19 mouse cellular contexts compared by ENCODE assay signal in genomic region chr2:79969594-79969993, GRCm38 (mm10).
"Had no signal": no experiment of that assay in that cellular context is flagged by ENCODE, and none has a peak within 500 bp of the region (broad histone marks: within the 10 kb centered on the region; RNA-seq: fewer than 3 reads in every experiment).

No protein-coding gene starts in this region.

- H3K4me1 ChIP-seq: limb, embryonic 10.5 days; limb, embryonic 13.5 days had no signal

- H3K36me3 ChIP-seq: limb, embryonic 10.5 days; limb, embryonic 13.5 days had no signal

- H3K4me3 ChIP-seq: layer of hippocampus, adult 2 months; limb, embryonic 10.5 days; limb, embryonic 13.5 days had no signal

- H3K27me3 ChIP-seq: limb, embryonic 13.5 days had no signal

- H3K9ac ChIP-seq: limb, embryonic 13.5 days; liver, embryonic 14.5 days had no signal

- H3K4me2 ChIP-seq: limb, embryonic 13.5 days; midbrain, embryonic 11.5 days had no signal

- H3K9me3 ChIP-seq: limb, embryonic 10.5 days; limb, embryonic 13.5 days had no signal

- H3K27ac ChIP-seq: kidney, postnatal 0 days; layer of hippocampus, adult 2 months; limb, embryonic 10.5 days; limb, embryonic 13.5 days; liver, embryonic 14.5 days had no signal

- DNase-seq: kidney, adult 2 months; kidney, postnatal 25 days; layer of hippocampus, adult 9-11 months; lung, adult 2 months; lung, postnatal 14 days; lung, postnatal 4 days; midbrain, embryonic 14.5 days; right cerebral cortex, adult 18-20 months; right cerebral cortex, postnatal 14 days; right cerebral cortex, postnatal 4 days; thymus, adult 2 months; thymus, postnatal 14 days; thymus, postnatal 4 days had no signal
